In the genomic region with DNA sequence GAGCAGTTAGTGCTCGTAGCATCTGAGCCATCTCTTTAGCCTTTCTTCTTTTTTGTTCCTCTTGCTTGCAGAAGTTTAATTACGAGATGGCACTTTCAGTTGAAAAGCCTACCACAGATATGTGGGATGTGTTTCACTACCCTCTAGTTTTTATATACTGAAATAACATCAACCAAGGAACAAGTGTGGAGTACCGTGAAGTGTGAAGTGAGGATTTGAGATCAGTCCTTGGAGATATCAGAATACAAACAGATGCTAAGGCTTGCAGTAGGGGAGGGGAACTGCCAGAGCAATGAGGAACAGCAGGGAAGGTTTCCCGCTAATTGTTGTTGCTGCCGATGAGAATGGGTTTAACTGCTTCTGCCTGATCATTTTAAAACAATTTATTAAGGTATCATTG, we compare ENCODE assay signal across 16 mouse cellular contexts.
DNase-seq lines count a peak whose midpoint lies in the region; ATAC-seq lines count a peak whose summit lies in the region.
"Had no signal": no experiment of that assay in that cellular context is flagged by ENCODE, and none has a peak within 500 bp of the region (broad histone marks: within the 10 kb centered on the region; RNA-seq: fewer than 3 reads in every experiment).

No protein-coding gene starts in this region.

- ATAC-seq in granulocyte monocyte progenitor cell, adult 5-6 weeks (replicated peaks; ENCODE audit: poor library complexity, severe bottlenecking) = 0 out of 2 replicates have a peak, but pooled peaks have one; percentile 9
- ATAC-seq: activated CD4-positive, CD25-positive, alpha-beta regulatory T cell, adult 4 months; forebrain, embryonic 15.5 days; Patski had no signal

- intact Hi-C loops in heart, postnatal 10 days (cut with DNase I) = no loop called here
- intact Hi-C loops in left cerebral cortex, postnatal 25 days (cut with DNase I) = loop anchor here (5.0 kb wide), 1 partner anchor 115 kb away; the partner anchor contains the start of gene Itga8

- peak; percentile 42 for DNase-seq in heart, adult 11 months
- no peak for DNase-seq in heart, postnatal 10 days
- DNase-seq in right cerebral cortex, adult 18-20 months = peak; percentile 51
- DNase-seq in right cerebral cortex, postnatal 14 days = no peak
- peak; percentile 16 to 74 for DNase-seq in left cerebral cortex, postnatal 25 days (ENCODE audit: low spot score in 2 of 2)
- no peak for DNase-seq in adrenal gland, postnatal 14 days
- DNase-seq: adrenal gland, postnatal 36 days; cerebellum, adult 11 months; cerebellum, adult 9-10 months; cerebellum, postnatal 25 days; gastrocnemius, postnatal 36 days; heart, adult 2 months had no signal

Comparison
In these comparisons a context has a peak if more than half of its experiments do, and no peak if none do; other contexts are left out.
1. DNase-seq: peak in heart, adult 11 months (single experiment), right cerebral cortex, adult 18-20 months (single experiment) and left cerebral cortex, postnatal 25 days (2 of 2); none in heart, postnatal 10 days (0 of 2), right cerebral cortex, postnatal 14 days (single experiment) and adrenal gland, postnatal 14 days (single experiment).